Mouse (Mus musculus): ENCODE measurements around the gene Kcnn4.

Gene Kcnn4

GRCm38 (mm10) chr7:24366716-24367632 lies 3.1 kb upstream of the Kcnn4 start:
- in situ Hi-C loops (cut with MboI), result no loop called here

- in situ Hi-C loops (cut with MboI), result no loop called here
These were observed 1.8 kb upstream of the Kcnn4 start for GRCm38 (mm10) chr7:24368226-24368625.

GRCm38 (mm10) chr7:24368946-24369345 lies 1.1 kb upstream of the Kcnn4 start:
- in situ Hi-C loops (cut with MboI), result no loop called here

- in situ Hi-C loops (cut with MboI), result no loop called here
These were observed 1.1 kb downstream of the Kcnn4 start for GRCm38 (mm10) chr7:24371012-24371808.

GRCm38 (mm10) chr7:24371809-24372145 lies 1.7 kb downstream of the Kcnn4 start:
- in situ Hi-C loops (cut with MboI), result no loop called here

GRCm38 (mm10) chr7:24372300-24372699 lies 2.2 kb downstream of the Kcnn4 start:
- in situ Hi-C loops (cut with MboI), result no loop called here

- in situ Hi-C loops (cut with MboI), result no loop called here
These were observed 2.7 kb downstream of the Kcnn4 start for GRCm38 (mm10) chr7:24372786-24373185.

GRCm38 (mm10) chr7:24373538-24374379 lies 3.7 kb downstream of the Kcnn4 start:
- in situ Hi-C loops (cut with MboI), result no loop called here

- in situ Hi-C loops (cut with MboI), result no loop called here
These were observed 6.4 kb downstream of the Kcnn4 start for GRCm38 (mm10) chr7:24376456-24376855.

GRCm38 (mm10) chr7:24377091-24377865 lies 7.2 kb downstream of the Kcnn4 start:
- in situ Hi-C loops (cut with MboI), result no loop called here

GRCm38 (mm10) chr7:24378049-24378701 lies 8.1 kb downstream of the Kcnn4 start:
- in situ Hi-C loops (cut with MboI), result no loop called here

- in situ Hi-C loops (cut with MboI), result no loop called here
These were observed 9.9 kb downstream of the Kcnn4 start for GRCm38 (mm10) chr7:24379934-24380333.

GRCm38 (mm10) chr7:24380370-24380769 lies 10.3 kb downstream of the Kcnn4 start:
- in situ Hi-C loops (cut with MboI), result no loop called here

GRCm38 (mm10) chr7:24382730-24383372 lies 12.8 kb downstream of the Kcnn4 start:
- in situ Hi-C loops (cut with MboI), result no loop called here

GRCm38 (mm10) chr7:24384070-24384469 lies 14.0 kb downstream of the Kcnn4 start:
- in situ Hi-C loops (cut with MboI), result no loop called here

GRCm38 (mm10) chr7:24384827-24385226 lies 14.8 kb downstream of the Kcnn4 start:
- in situ Hi-C loops (cut with MboI), result no loop called here

GRCm38 (mm10) chr7:24387059-24387556 lies 17.0 kb downstream of the Kcnn4 start:
- in situ Hi-C loops (cut with MboI), result no loop called here

- in situ Hi-C loops (cut with MboI), result no loop called here
These were observed 19.6 kb downstream of the Kcnn4 start for GRCm38 (mm10) chr7:24389516-24390187.

- in situ Hi-C loops (cut with MboI), result no loop called here
These were observed 20.4 kb downstream of the Kcnn4 start for GRCm38 (mm10) chr7:24390512-24390911.

Measured in mature B cell (primary cell).